Mouse (Mus musculus) forebrain, embryonic 11.5 days (tissue): ENCODE measurements around the gene Rangap1. TPM values are rescaled to one million over a fixed set of nuclear protein-coding genes. Genes with fewer than 3 reads are reported as not detected.

Experiments
- ATAC-seq: fragments of 200-750 bp; cut with Nextera tagmentation; replicated peaks from 2 replicates; pipeline ENCODE4 v1.8.0; 2017; ENCODE audit warnings: moderate TSS enrichment; ENCODE audit not compliant: low FRiP score
- DNase-seq: peaks from one replicate; pipeline ENCODE4 v3.0.0-alpha.2; 2017; ENCODE audit warnings: low spot score
- H3K27ac ChIP-seq: fragments of 300-500 bp; sonication (generic); 2 replicates; pipeline ENCODE4 v1.5.1; 2014; ENCODE audit warnings: low read depth, low read length
- H3K27me3 ChIP-seq: fragments of 300-500 bp; sonication (generic); 2 replicates; pipeline ENCODE4 v1.6.1; 2014; ENCODE audit warnings: mild to moderate bottlenecking, low read length, mixed read lengths; ENCODE audit not compliant: control insufficient read depth, insufficient read depth
- H3K36me3 ChIP-seq: fragments of 300-500 bp; sonication (generic); 2 replicates; pipeline ENCODE4 v1.6.1; 2014; ENCODE audit warnings: mild to moderate bottlenecking, low read length, moderate library complexity, mixed read lengths; ENCODE audit not compliant: control insufficient read depth, insufficient read depth
- H3K4me1 ChIP-seq: fragments of 300-500 bp; sonication (generic); replicated peaks from 2 replicates; pipeline ENCODE4 v1.6.1; 2014; ENCODE audit warnings: low read length, mixed read lengths; ENCODE audit not compliant: control insufficient read depth, insufficient read depth
- H3K4me2 ChIP-seq: fragments of 300-500 bp; sonication (generic); 2 replicates; pipeline ENCODE4 v1.6.1; 2014; ENCODE audit warnings: low read depth, mild to moderate bottlenecking, low read length, moderate library complexity, mixed read lengths; ENCODE audit not compliant: severe bottlenecking
- H3K4me3 ChIP-seq: fragments of 300-500 bp; sonication (generic); 2 replicates; pipeline ENCODE4 v1.5.1; 2014; ENCODE audit warnings: low read depth, low read length
- H3K9ac ChIP-seq: fragments of 300-500 bp; sonication (generic); 2 replicates; pipeline ENCODE4 v1.6.1; 2014; ENCODE audit warnings: low read length
- H3K9me3 ChIP-seq: fragments of 300-500 bp; sonication (generic); 2 replicates; pipeline ENCODE4 v1.6.1; 2016; ENCODE audit warnings: low read length, mixed read lengths; ENCODE audit not compliant: control insufficient read depth
- WGBS: fragments of 180-500 bp; shearing (Covaris S2); extraction: QIAGEN DNeasy Blood & Tissue Kit; methylation state at CpG from one replicate; pipeline ENCODE4 v1.1.7; 2014; 5-methylcytosine and 5-hydroxymethylcytosine counted together
- polyA plus RNA-seq: library from polyadenylated mRNA; unstranded; fragments of >200 nt; fragmentation: Nextera tagmentation; extraction: Ambion mirVana; gene quantifications from 2 replicates; pipeline ENCODE4 v1.2.1, GENCODE M21; 2014

The Rangap1 gene
- polyA plus RNA-seq, 1 experiment from 2014 or later = 172 TPM

DNA sequence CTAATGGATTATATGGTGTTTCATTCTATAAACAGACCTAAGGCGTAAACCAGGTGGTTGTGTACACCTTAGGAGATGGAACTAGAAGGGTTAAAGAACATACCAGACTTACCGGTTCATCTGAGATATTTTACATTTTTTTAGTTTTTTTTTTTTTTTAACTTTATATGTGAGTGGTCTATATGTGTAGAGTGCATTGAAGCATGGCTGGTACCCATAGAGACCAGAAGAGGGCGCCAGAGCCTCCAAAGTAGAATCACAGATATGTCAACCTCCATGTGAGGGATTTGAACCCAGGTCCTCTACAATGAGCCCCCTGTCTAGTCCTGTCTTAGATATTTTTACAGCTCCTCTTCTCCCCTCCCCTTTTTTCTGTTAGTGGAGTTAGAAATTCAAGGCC lies 47.5 kb downstream of the Rangap1 start:
- H3K27me3 ChIP-seq = peaks cover 26% of the 10 kb centered on the region
- no peaks in the 10 kb centered on the region; the same call in 1 of the 2 replicates for H3K36me3 ChIP-seq
- no peak for ATAC-seq
- whole genome bisulfite sequencing = 50% methylated on average over 3 of the region's 3 CpGs
- no peak overlapping the region for H3K4me3 ChIP-seq
- no peaks in the 10 kb centered on the region for H3K9me3 ChIP-seq
- DNase-seq = no peak
- peaks cover 10% of the 10 kb centered on the region; the same call in 1 of the 2 replicates for H3K4me1 ChIP-seq
- H3K9ac ChIP-seq = no peak overlapping the region
- no peak overlapping the region for H3K27ac ChIP-seq
- no peak overlapping the region for H3K4me2 ChIP-seq

- no peak for DNase-seq
- no peaks in the 10 kb centered on the region; the same call in 1 of the 2 replicates for H3K36me3 ChIP-seq
- H3K4me2 ChIP-seq = no peak within 1 kb of the TSS
- H3K4me1 ChIP-seq = peaks cover 10% of the 10 kb centered on the region; the same call in 1 of the 2 replicates
- H3K27ac ChIP-seq = no peak within 1 kb of the TSS
- H3K9me3 ChIP-seq = no peaks in the 10 kb centered on the region
- H3K9ac ChIP-seq = 0 out of 2 replicates have a peak within 1 kb of the TSS, but pooled peaks have one; percentile 8
- peaks cover 32% of the 10 kb centered on the region for H3K27me3 ChIP-seq
- H3K4me3 ChIP-seq = no peak within 1 kb of the TSS
- ATAC-seq = no peak
- 62% methylated on average over 7 of the region's 7 CpGs for WGBS
Observed at GRCm38 (mm10) chr15:81697175-81697574, 48.2 kb downstream of the Rangap1 start, which contains the start of gene Chadl. Chadl (minus strand) TSS chr15:81697287.

- peaks cover 35% of the 10 kb centered on the region for H3K27me3 ChIP-seq
- no peak for DNase-seq
- peak overlapping the region; percentile 49 for H3K4me3 ChIP-seq
- H3K36me3 ChIP-seq = no peaks in the 10 kb centered on the region
- H3K4me2 ChIP-seq = peak overlapping the region; percentile 97
- H3K27ac ChIP-seq = no peak overlapping the region
- H3K9ac ChIP-seq = peak overlapping the region; percentile 72
- no peaks in the 10 kb centered on the region for H3K9me3 ChIP-seq
- no peak for ATAC-seq
- WGBS = 18% methylated on average over 19 of the region's 19 CpGs
- H3K4me1 ChIP-seq = peaks cover 10% of the 10 kb centered on the region; the same call in 1 of the 2 replicates
Observed at GRCm38 (mm10) chr15:81694891-81695290, 50.4 kb downstream of the Rangap1 start.

- H3K4me2 ChIP-seq = peak overlapping the region; percentile 97
- peak overlapping the region; percentile 72 for H3K9ac ChIP-seq
- no peaks in the 10 kb centered on the region for H3K9me3 ChIP-seq
- peaks cover 35% of the 10 kb centered on the region for H3K27me3 ChIP-seq
- H3K27ac ChIP-seq = no peak overlapping the region
- H3K4me1 ChIP-seq = peaks cover 10% of the 10 kb centered on the region; the same call in 1 of the 2 replicates
- H3K36me3 ChIP-seq = no peaks in the 10 kb centered on the region
- peak overlapping the region; percentile 49 for H3K4me3 ChIP-seq
- DNase-seq (peak; percentile 93), ATAC-seq (peak; percentile 85)
- WGBS = under 1% methylated on average over 105 of the region's 107 CpGs
Observed at GRCm38 (mm10) chr15:81693967-81694881, 51.1 kb downstream of the Rangap1 start.

GRCm38 (mm10) chr15:81693366-81693966 lies 51.9 kb downstream of the Rangap1 start:
- peak overlapping the region; percentile 49 for H3K4me3 ChIP-seq
- H3K4me1 ChIP-seq = peaks cover 10% of the 10 kb centered on the region; the same call in 1 of the 2 replicates
- no peaks in the 10 kb centered on the region for H3K36me3 ChIP-seq
- no peak for ATAC-seq
- no peaks in the 10 kb centered on the region for H3K9me3 ChIP-seq
- H3K4me2 ChIP-seq = peak overlapping the region; percentile 97
- WGBS = 3% methylated on average over 41 of the region's 41 CpGs
- no peak overlapping the region for H3K27ac ChIP-seq
- DNase-seq = peak; percentile 61
- peaks cover 35% of the 10 kb centered on the region for H3K27me3 ChIP-seq
- peak overlapping the region; percentile 72 for H3K9ac ChIP-seq

- H3K4me2 ChIP-seq = no peak overlapping the region
- H3K36me3 ChIP-seq = no peaks in the 10 kb centered on the region; the same call in 1 of the 2 replicates
- H3K9ac ChIP-seq = no peak overlapping the region
- H3K4me1 ChIP-seq = no peaks in the 10 kb centered on the region
- DNase-seq (no peak), ATAC-seq (no peak)
- H3K27ac ChIP-seq = no peak overlapping the region
- no peaks in the 10 kb centered on the region; the same call in 1 of the 2 replicates for H3K27me3 ChIP-seq
- no peak overlapping the region for H3K4me3 ChIP-seq
- no peaks in the 10 kb centered on the region for H3K9me3 ChIP-seq
- 93% methylated on average over 4 of the region's 4 CpGs for WGBS
Observed at GRCm38 (mm10) chr15:81680301-81680805, 65.0 kb downstream of the Rangap1 start.

GRCm38 (mm10) chr15:81676637-81677036 lies 68.7 kb downstream of the Rangap1 start:
- H3K4me3 ChIP-seq = no peak overlapping the region
- ATAC-seq = no peak
- DNase-seq = no peak
- H3K9me3 ChIP-seq = no peaks in the 10 kb centered on the region
- 93% methylated on average over 3 of the region's 3 CpGs for WGBS
- no peak overlapping the region for H3K9ac ChIP-seq
- H3K27ac ChIP-seq = no peak overlapping the region
- no peaks in the 10 kb centered on the region for H3K4me1 ChIP-seq
- no peaks in the 10 kb centered on the region; the same call in 1 of the 2 replicates for H3K27me3 ChIP-seq
- no peak overlapping the region for H3K4me2 ChIP-seq
- H3K36me3 ChIP-seq = no peaks in the 10 kb centered on the region

DNA sequence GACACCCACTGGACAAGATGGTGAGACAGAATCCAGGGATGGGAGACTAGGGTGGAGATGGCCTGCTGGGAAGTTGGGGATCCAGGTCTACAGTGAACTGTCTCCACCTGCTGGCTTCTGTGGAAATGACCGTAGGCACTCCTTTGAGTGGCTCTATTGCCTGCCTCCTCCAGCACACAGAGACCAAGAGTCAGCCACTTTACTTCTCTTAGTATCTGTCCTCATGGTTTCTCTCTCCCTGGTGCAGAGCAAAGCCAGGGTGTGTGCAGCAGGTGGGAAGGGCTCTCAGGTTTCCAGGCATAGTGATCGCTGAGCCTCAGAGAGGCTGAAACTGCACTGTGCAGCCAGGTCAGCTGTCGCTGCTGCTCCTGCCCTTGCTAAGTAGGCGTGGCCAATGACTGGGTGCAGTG lies 75.1 kb downstream of the Rangap1 start:
- H3K36me3 ChIP-seq = no peaks in the 10 kb centered on the region; the same call in 1 of the 2 replicates

More for the DNA sequence above, 75.1 kb downstream of the Rangap1 start:
- ATAC-seq (no peak), DNase-seq (no peak)
- Histone ChIP-seq H3K4me2 (no peak overlapping the region), H3K27ac (no peak overlapping the region), H3K4me3 (no peak overlapping the region), H3K9ac (no peak overlapping the region), H3K4me1 (no peaks in the 10 kb centered on the region), H3K9me3 (no peaks in the 10 kb centered on the region), H3K27me3 (no peaks in the 10 kb centered on the region)
- WGBS = 90% methylated on average over 4 of the region's 4 CpGs
